Mouse (Mus musculus) frontal cortex, postnatal 25 days (tissue): Measurements from ENCODE around the gene Sh3bp5.

Experiments used
- DNase-seq, 2 experiments: peaks; one replicate each; pipeline ENCODE4 v3.0.0; 2022; ENCODE audit warnings: low spot score in 2 of 2

The Sh3bp5 gene

DNA sequence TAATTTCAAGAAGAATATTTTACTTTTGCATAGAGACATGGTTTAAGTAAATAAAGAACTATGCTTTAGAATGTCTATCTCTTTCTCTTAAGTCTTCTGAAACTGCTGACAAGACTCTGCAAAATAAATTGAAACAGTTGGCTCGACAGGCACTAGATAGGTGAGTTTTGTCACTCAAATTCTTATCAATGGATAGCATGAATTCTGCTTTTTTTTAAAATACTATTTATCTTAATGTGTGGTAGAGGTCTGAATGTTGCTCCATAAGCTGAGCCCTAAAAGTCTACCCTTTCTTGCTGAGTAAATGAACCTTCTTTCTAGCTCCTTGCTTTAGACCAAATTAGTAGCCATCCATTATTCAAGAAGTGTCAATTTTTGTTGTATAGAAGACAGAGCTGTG is 90.5 kb downstream of the Sh3bp5 start:
- DNase-seq = no peak

DNA sequence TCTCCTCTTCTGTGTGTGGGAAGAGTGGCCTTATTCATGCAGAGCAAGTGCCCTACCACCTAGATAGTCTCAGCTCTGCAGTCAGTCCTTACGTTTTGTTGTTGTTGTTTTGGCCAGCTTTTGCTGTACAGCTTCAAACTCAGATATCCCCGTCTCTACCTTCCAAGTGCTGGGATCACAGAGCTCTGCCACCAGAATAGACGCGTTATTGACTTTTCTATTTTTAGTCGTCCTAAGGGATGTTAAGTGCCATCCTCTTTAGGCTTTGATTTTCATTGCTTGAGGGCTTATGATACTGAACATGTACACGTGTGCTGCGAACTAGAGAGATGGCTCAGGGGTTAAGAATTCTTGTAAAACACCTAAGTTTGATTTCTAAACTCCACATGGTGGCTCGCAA is 92.6 kb downstream of the Sh3bp5 start:
- DNase-seq = no peak

DNA sequence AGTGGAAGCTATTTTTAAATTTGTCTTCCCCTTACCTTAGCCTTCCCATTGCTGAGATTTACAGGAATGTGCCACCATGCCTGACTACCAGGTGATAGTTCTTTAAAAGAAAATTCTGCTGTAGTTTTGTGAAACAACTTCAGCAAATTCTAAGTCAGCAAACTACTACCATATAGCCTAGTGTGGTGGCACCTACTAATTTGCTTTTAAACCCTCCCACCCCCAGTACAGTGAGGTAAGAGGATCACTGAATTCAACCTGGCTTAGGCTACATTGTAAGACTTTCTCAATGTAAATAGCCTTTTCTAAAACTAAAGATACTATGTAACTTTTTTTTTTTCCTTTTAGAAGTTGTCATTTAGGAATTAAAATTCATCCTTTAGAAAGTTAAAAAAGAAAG is 97.9 kb downstream of the Sh3bp5 start:
- no peak for DNase-seq

DNA sequence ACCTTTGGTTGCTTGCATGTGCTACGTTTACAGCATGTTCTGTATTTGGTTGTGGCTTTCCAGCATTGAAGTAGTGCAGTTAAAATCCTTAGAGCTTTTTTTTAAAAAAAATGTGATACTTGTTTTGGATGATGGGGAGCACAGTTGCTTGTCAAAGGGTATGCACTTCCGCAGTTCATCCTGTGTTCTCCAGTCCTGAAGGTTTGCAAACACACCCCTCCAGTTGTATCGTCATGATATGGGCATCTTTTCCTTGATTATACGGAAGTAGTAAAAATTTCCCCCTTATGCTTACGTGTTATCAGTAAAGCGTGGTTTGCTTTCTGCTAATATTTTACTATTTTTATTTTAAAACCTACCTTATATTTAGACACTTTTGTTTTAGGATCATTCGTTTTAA is 98.5 kb downstream of the Sh3bp5 start:
- DNase-seq = no peak

DNA sequence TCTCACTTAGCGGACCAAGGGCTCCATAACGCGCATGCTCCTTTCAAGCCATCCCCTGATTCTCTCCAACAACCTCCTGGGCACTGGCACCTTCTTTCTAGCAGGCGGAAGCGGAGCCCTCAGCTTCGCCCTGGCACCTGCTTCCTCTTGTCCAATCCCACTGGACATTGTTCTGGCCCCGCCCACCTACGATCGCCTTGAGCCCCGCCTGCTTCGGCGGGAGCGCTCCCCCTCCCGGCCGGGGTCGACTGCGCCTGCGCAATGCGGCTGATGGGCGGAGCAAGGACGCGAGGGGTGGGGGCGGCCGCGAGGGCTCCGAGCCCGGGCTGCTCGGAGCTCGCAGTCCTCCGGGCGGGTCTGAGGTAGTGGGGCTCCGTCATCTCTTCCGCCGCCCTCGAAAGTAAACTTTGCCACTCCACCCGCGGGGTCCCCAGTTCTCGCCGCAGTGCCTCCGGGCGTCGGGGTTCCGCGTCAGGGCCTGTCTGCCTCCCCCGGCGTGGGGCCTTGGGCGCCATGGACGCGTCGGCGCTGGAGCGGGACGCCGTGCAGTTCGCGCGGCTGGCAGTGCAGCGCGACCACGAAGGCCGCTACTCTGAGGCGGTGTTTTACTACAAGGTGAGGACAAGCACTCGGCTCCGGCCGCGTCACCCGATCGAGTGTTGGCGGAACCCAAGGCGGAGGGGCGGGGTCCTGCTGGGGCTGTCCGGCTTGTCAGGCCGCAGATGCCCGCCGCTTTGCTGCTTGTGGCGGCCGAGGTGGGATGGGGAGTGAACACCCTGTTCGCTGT is 99.3 kb downstream of the Sh3bp5 start, which contains the start of gene Capn7:
Gene Capn7, plus strand, starts transcription at position 270 of the 787 bp plus-strand sequence.
- peak; percentile 91 to 95 for DNase-seq

DNA sequence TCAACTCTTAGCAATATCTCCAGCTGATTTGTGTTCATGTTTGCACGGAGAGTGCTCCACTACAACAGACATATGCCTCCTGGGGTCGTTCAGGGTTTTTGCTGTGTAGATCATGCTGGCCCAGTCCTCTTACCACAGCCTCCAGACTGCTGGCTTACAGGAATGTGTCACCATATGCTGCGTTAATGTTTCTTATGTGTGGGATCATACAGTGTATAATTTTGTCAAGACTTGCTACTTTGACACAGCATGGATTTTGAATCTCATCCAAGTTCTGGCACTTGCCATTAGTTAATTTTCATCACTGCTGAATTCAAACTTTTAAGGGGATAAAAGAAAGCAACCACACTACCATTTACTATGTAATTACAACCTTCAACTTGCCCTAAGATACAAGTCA is 100.1 kb downstream of the Sh3bp5 start:
- DNase-seq = no peak

DNA sequence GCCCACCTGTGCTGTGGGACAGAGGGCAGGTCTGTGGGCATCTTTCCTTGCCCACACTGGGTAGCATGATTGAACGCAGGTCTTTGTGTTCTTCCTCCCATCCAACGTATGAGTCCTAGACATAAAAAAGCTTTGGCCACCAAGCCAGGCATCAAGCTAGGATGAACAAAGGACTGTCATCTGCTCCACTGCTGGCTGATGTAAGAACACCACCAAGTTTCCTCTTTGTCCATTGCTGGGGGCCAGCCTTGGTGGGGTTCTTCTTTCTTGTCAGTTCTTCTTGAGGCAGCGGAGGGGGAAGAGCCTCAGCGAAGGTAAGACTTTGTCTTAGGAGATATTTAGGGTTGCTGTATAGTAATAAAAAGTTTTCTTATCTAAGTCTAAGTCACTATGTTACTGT is 104.9 kb downstream of the Sh3bp5 start:
- no peak for DNase-seq

DNA sequence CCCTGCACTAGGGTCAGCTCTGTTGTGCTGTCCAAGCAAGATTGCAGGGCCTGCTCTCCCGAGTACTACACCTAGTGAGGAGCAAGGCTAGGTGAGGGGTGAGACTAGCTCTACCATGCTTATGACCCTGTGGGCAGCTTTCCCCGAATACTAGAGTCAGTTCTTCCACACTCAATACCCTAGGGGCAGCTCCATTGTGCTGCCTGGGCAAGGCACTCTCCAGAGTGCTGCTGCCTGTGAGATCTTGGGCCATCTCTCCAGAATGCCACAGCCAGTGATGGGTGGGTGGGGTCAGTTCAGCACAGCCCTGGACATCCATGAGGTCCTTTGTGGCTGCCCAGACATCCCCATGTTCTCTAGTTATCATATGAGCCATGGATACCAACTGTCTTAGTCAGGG is 106.1 kb downstream of the Sh3bp5 start:
- no peak for DNase-seq

DNA sequence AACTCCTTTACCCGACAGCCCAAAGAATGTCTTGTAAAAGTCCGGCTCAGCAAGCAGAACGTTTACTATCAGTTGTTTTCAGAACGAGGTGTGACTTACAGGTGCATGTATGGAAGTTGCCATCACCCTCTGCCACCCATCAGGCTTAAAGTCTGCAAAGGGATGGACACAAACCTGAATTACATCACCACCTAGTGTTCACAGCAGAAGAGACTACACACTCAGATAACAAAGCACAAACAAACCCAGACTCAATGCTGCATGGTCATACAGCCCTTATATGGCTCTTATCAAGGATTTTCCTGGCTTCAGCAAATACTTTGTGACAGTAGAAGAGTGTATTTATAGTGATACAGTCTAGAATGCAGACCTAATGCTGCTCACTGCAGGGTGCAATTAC is 108.2 kb downstream of the Sh3bp5 start:
- no peak for DNase-seq

DNA sequence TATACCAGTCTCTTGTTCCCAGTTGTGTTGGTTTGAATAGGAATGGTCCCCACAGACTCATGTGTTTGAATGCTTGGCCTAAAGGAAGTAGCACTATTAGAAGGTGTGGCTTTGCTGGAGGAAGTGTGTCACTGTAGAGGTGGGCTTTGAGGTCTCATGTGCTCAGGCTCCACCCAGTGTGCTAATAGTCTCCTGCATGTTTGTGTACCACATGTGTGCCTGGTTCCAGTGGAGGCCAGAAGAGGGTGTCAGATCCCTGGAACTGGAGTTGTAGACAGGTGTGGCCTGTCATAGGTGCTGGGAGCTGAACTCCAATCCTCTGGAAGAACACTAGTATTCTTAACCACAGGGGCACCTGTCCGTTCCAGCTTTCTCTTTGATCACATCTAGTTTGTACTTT is 108.7 kb downstream of the Sh3bp5 start:
- DNase-seq = no peak

DNA sequence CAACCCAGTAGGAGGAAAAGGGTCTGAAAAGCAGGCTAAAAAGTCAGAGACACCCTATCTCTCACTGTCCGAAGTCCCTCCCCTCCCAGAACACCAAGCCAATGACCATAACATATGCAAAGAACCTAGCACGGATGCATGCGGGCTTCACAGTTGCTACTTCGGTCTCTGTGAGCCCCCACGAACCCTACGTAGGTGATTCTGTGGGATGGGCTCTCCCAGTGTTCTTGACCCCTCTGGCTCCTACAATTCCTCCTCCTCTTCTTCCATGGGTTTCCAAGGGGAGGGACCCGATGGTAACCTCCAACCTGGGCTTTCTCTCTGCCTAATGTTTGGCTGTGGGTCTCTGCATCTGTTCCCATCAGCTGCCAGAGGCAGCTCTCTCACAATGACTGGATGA is 109.1 kb downstream of the Sh3bp5 start:
- DNase-seq = no peak

DNA sequence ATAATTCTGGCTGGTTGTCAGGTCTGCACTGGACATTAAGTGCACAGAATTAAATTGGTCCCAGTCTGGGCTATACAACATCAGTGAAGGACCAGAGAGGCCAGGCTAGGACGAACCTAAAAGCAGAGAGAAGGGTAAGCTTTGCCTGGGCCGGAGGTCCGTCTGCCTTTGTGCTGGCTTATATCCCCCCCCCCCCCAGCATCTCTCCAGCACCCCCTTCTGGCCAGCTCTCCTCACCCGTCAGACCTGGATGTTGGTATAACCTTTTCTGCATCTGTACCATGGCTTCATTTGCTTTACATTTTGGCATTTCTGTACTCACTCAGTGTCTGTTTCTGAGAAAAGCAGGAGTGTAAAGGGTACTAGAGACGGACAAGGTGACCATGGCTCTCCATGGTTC is 110.3 kb downstream of the Sh3bp5 start:
- no peak for DNase-seq

DNA sequence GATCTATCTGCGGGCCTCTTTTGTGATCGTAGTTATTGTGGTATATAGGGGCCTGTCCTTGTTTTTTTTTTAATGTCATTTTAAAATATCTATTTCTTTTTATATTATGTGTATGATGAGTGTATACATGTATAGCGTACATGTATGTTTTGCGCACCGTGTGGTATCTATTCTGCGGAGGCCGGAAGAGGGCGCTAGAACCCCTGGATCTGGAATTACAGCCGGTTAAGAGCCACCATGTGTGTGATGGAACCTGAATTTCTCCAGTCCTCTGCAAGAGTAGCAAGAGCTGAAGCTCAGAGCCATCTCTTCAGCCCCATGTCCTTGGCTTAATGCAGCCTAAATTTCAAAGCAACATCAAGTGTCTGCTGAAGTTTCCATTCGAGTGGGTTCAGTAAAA is 111.0 kb downstream of the Sh3bp5 start:
- no peak for DNase-seq

DNA sequence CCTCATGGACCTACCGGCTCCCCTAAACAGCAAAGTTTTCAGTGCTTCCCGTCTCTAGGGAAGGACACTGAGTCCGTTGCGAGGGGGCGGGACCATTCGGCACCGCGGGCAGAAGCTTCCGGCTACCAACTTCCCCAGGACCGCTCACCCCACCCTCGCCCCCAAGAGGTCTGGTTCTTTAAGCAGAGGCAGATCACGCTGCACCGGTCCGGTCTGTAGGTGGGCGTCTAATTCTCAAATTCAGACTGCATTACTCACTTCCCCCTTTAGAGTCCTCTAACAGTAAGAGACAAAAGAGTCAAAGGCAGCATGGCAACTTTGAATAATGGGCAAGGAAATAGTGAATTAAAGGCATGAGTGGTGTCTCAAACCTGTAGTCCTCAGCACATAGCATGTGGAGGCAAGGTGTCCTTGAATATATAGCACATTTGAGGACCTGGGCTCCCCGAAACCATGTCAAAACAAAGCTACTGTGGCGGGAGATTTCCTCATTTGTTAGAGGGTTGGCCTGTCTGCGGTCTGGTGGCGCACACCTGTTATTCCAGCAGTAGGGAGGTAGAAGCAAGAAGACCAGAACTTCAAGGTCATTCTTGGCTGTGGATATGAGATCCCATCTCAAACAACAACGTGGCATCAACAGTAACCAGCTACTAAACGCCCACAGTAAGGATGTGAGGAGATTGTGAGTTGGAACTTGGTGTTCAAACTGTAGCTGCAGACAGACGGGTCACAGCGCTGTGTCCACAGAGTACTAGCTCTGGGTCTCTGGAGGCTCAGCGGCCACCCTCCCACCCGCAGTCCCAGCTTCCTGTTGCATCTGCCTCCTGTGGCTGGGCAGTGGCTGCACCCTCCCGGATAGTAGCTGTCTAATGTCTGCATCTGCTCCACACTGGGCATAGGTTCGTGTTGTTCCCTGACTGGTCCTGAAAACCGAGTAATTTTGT is 111.8 kb downstream of the Sh3bp5 start, which contains the start of gene Dnah1:
Gene Dnah1, minus strand, starts transcription at position 48 of the 944 bp plus-strand sequence.
- DNase-seq = no peak

DNA sequence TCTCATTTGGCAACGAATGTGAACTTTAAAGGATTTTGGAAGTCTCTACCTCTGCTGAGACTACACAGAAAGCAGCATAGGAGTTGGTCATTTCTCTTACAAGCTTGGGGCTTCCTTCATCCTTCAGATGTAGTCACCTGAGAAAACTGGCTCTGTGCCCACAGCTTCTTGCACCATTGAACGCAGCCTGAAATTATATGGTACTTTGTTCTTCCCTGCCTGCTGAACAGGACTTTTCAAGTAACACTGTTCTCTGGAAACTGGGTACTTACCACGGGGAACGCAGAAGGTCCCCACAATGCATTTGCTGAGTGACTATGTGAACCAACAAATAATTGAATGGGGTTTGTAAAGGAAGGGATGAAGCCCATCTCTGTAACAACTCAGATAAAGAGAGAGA is 112.7 kb downstream of the Sh3bp5 start:
- DNase-seq = no peak

DNA sequence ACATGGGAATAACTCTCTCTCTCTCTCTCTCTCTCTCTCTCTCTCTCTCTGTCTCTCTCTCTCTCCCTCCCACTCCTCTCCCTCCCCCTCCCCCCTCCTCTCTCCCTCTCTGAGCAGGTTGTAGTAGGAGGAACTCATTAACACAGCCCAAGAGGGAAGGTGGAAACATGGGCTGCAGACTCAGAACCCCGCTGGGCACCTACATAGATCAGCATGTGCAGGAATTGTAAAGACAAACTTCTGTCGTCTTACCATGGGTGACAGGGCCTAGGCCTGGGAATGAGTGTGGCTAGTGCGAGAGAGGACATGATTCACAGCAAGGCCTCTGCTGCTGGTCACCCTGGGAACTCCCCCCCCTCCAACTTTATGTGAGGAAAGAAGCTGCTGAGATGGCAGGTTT is 113.7 kb downstream of the Sh3bp5 start:
- DNase-seq = no peak

DNA sequence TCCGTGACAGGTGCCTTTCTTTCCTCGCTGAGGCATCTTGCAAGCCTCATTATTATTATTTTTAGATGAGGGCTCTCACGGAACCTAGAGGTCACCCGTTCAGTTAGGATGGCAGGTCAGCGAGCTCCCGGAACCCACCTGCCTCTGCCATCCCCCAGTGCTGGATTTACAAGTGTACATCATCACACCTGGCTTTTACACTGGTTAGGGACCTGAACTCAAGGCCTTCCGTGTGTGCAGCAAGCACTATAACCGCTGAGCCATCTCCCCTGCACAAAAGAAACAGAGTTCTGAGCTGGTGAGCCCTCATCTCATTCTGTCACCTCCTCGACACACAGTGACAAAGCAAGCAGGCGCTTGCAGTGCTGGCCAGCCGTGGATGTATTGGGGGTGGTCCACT is 114.7 kb downstream of the Sh3bp5 start:
- DNase-seq = no peak

DNA sequence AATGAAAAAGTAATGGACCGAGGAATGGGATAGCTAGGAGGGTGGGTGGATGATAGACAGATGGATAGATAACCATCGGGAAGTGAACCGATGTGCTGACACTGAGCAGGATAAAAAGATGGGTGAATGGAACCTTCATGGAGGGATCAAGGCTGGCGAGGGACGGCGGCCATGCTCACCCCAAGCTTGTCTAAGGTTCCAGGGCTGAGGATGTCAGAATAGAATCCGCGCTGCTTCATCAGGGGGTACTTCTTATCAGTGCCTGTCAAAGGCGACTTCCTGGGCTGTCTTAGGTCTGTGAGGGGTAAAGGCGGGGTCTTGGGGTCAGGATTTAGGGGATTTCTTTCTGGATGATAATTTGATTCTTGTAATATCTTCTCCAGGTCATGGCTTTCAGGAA is 116.3 kb downstream of the Sh3bp5 start:
- no peak for DNase-seq

DNA sequence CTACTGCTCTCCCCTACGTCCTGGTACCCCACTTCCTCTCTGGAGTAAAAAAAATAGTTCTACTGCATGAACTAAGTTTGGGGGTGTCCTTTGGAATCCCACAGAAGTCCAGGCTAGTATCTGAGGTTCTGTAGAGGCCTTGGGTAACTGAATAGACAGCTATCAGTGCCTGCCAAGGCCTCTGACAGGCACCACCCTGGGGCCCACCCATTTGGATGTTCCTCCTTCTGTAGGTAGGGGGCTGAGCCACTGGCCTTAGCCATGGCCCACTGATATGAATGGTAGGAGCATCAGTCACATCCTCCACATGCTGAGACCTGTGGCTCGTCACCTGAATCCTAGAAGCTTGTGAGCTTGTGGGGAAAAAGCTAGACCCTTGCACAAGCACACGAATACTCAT is 118.1 kb downstream of the Sh3bp5 start:
- no peak for DNase-seq

DNA sequence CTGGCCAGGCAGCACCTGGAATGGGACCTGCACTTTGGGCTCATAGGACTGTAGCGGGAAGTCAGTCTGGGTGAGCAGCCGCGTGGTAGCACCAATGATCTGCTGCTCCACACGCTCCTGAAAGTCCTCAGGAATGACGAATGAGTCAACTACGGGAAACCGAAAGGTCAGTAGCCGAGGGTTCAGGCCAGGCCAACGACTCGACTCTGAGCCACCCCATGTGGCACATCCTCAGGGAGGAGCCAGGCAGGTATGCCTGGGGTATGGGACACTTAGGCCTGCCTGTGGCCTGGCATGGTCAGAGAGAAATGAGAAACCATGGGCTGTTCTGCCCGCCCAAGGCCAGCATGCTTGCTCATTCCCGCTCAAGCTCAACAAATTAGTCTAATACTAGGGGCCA is 119.3 kb downstream of the Sh3bp5 start:
- no peak for DNase-seq

DNA sequence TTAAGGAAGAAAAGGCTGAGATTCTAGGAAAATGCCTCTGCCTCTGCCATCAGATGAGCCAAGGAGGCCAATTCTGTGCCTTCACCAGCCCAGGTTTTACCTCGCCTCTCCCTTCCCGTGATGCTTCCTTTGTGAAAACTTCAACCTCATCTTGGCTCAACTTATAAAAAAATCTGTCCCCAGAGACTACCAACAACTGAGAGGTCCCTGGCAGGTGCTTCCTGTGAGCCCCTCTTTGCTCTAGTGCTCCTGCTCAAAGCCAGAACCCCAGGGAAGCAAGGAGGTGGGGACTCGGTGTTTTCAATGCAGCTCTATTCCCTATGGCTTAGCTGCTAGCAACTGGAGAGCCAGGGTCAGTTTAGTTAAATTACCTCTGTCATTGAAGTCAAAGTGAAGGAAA is 122.7 kb downstream of the Sh3bp5 start:
- no peak for DNase-seq
